Mouse (Mus musculus): Measurements from ENCODE around the gene Pikfyve. TPM values are rescaled to one million over a fixed set of nuclear protein-coding genes. Genes with fewer than 3 reads are reported as not detected.

The Pikfyve gene
- polyA plus RNA-seq, 1 experiment, result 4.7 TPM

- 89% methylated on average over 2 of the region's 2 CpGs for WGBS
- no peak overlapping the region for H3K4me3 ChIP-seq (ENCODE audit: extremely low read depth, insufficient read depth, insufficient read length)
- H3K27me3 ChIP-seq (ENCODE audit: control insufficient read depth, insufficient read depth, low read length), result no peaks in the 10 kb centered on the region
- H3K27ac ChIP-seq (ENCODE audit: insufficient read depth, low read length), result no peak overlapping the region
- no peaks in the 10 kb centered on the region for H3K4me1 ChIP-seq (ENCODE audit: control insufficient read depth, insufficient read depth, insufficient read length)
- no peak for DNase-seq (ENCODE audit: low read depth in 1 of 2, low spot score in 2 of 2)
- H3K36me3 ChIP-seq (ENCODE audit: control insufficient read depth, insufficient read depth, low read length), result peaks cover 10% of the 10 kb centered on the region
- TF ChIP-seq CTCF (IDR thresholded peaks at IDR 0.05; ENCODE audit: extremely low read depth, insufficient read depth, insufficient read length, insufficient replicate concordance) (no peak), POLR2A (IDR thresholded peaks at IDR 0.05; ENCODE audit: low read depth, low read length) (no peak)
These were observed 11.9 kb downstream of the Pikfyve start for GRCm38 (mm10) chr1:65198425-65198824.

GRCm38 (mm10) chr1:65198861-65199260, 12.4 kb downstream of the Pikfyve start:
- no peak overlapping the region for H3K27ac ChIP-seq (ENCODE audit: insufficient read depth, low read length)
- no peaks in the 10 kb centered on the region for H3K27me3 ChIP-seq (ENCODE audit: control insufficient read depth, insufficient read depth, low read length)
- peaks cover 10% of the 10 kb centered on the region for H3K36me3 ChIP-seq (ENCODE audit: control insufficient read depth, insufficient read depth, low read length)
- DNase-seq (ENCODE audit: low read depth in 1 of 2, low spot score in 2 of 2), result no peak
- H3K4me3 ChIP-seq (ENCODE audit: extremely low read depth, insufficient read depth, insufficient read length), result no peak overlapping the region
- TF ChIP-seq POLR2A (IDR thresholded peaks at IDR 0.05; ENCODE audit: low read depth, low read length), result no peak
- TF ChIP-seq CTCF (IDR thresholded peaks at IDR 0.05; ENCODE audit: extremely low read depth, insufficient read depth, insufficient read length, insufficient replicate concordance), result no peak
- WGBS, result 96% methylated on average over 2 of the region's 2 CpGs
- no peaks in the 10 kb centered on the region for H3K4me1 ChIP-seq (ENCODE audit: control insufficient read depth, insufficient read depth, insufficient read length)

- Histone ChIP-seq H3K27ac (ENCODE audit: insufficient read depth, low read length) (no peak overlapping the region), H3K4me1 (ENCODE audit: control insufficient read depth, insufficient read depth, insufficient read length) (no peaks in the 10 kb centered on the region), H3K27me3 (ENCODE audit: control insufficient read depth, insufficient read depth, low read length) (no peaks in the 10 kb centered on the region), H3K36me3 (ENCODE audit: control insufficient read depth, insufficient read depth, low read length) (peaks cover 14% of the 10 kb centered on the region), H3K4me3 (ENCODE audit: extremely low read depth, insufficient read depth, insufficient read length) (no peak overlapping the region)
- no peak for DNase-seq (ENCODE audit: low read depth in 1 of 2, low spot score in 2 of 2)
- WGBS, result 85% methylated on average over 1 of the region's 1 CpGs
- TF ChIP-seq CTCF (IDR thresholded peaks at IDR 0.05; ENCODE audit: extremely low read depth, insufficient read depth, insufficient read length, insufficient replicate concordance) (no peak), POLR2A (IDR thresholded peaks at IDR 0.05; ENCODE audit: low read depth, low read length) (no peak)
These were observed 17.8 kb downstream of the Pikfyve start for GRCm38 (mm10) chr1:65204299-65204698.

- no peaks in the 10 kb centered on the region for H3K4me1 ChIP-seq (ENCODE audit: control insufficient read depth, insufficient read depth, insufficient read length)
- no peak overlapping the region for H3K4me3 ChIP-seq (ENCODE audit: extremely low read depth, insufficient read depth, insufficient read length)
- WGBS, result 78% methylated on average over 2 of the region's 2 CpGs
- no peak overlapping the region for H3K27ac ChIP-seq (ENCODE audit: insufficient read depth, low read length)
- TF ChIP-seq CTCF (IDR thresholded peaks at IDR 0.05; ENCODE audit: extremely low read depth, insufficient read depth, insufficient read length, insufficient replicate concordance) (no peak), POLR2A (IDR thresholded peaks at IDR 0.05; ENCODE audit: low read depth, low read length) (no peak)
- no peaks in the 10 kb centered on the region for H3K27me3 ChIP-seq (ENCODE audit: control insufficient read depth, insufficient read depth, low read length)
- H3K36me3 ChIP-seq (ENCODE audit: control insufficient read depth, insufficient read depth, low read length), result peaks cover 8% of the 10 kb centered on the region; the same call in 1 of the 2 replicates
- DNase-seq (ENCODE audit: low read depth in 1 of 2, low spot score in 2 of 2), result no peak
These were observed 26.7 kb downstream of the Pikfyve start for GRCm38 (mm10) chr1:65213214-65213613.

- Histone ChIP-seq H3K4me3 (ENCODE audit: extremely low read depth, insufficient read depth, insufficient read length) (no peak overlapping the region), H3K36me3 (ENCODE audit: control insufficient read depth, insufficient read depth, low read length) (peaks cover 20% of the 10 kb centered on the region), H3K27me3 (ENCODE audit: control insufficient read depth, insufficient read depth, low read length) (no peaks in the 10 kb centered on the region), H3K4me1 (ENCODE audit: control insufficient read depth, insufficient read depth, insufficient read length) (no peaks in the 10 kb centered on the region), H3K27ac (ENCODE audit: insufficient read depth, low read length) (no peak overlapping the region)
- TF ChIP-seq POLR2A (IDR thresholded peaks at IDR 0.05; ENCODE audit: low read depth, low read length) (no peak), CTCF (IDR thresholded peaks at IDR 0.05; ENCODE audit: extremely low read depth, insufficient read depth, insufficient read length, insufficient replicate concordance) (no peak)
- DNase-seq (ENCODE audit: low read depth in 1 of 2, low spot score in 2 of 2), result no peak
- WGBS, result 90% methylated on average over 2 of the region's 2 CpGs
These were observed 31.1 kb downstream of the Pikfyve start for GRCm38 (mm10) chr1:65217567-65217966.

- WGBS, result 98% methylated on average over 1 of the region's 1 CpGs
- TF ChIP-seq POLR2A (IDR thresholded peaks at IDR 0.05; ENCODE audit: low read depth, low read length) (no peak), CTCF (IDR thresholded peaks at IDR 0.05; ENCODE audit: extremely low read depth, insufficient read depth, insufficient read length, insufficient replicate concordance) (no peak)
- no peaks in the 10 kb centered on the region for H3K4me1 ChIP-seq (ENCODE audit: control insufficient read depth, insufficient read depth, insufficient read length)
These were observed 31.5 kb downstream of the Pikfyve start for GRCm38 (mm10) chr1:65217972-65218371.

GRCm38 (mm10) chr1:65223654-65224053, 37.2 kb downstream of the Pikfyve start:
- no peak overlapping the region for H3K4me3 ChIP-seq (ENCODE audit: extremely low read depth, insufficient read depth, insufficient read length)
- H3K27me3 ChIP-seq (ENCODE audit: control insufficient read depth, insufficient read depth, low read length), result no peaks in the 10 kb centered on the region
- H3K4me1 ChIP-seq (ENCODE audit: control insufficient read depth, insufficient read depth, insufficient read length), result peaks cover 2% of the 10 kb centered on the region; the same call in 1 of the 2 replicates
- TF ChIP-seq CTCF (IDR thresholded peaks at IDR 0.05; ENCODE audit: extremely low read depth, insufficient read depth, insufficient read length, insufficient replicate concordance) (no peak), POLR2A (IDR thresholded peaks at IDR 0.05; ENCODE audit: low read depth, low read length) (no peak)
- no peak overlapping the region for H3K27ac ChIP-seq (ENCODE audit: insufficient read depth, low read length)
- DNase-seq (ENCODE audit: low read depth in 1 of 2, low spot score in 2 of 2), result no peak
- 96% methylated on average over 2 of the region's 2 CpGs for WGBS
- peaks cover 21% of the 10 kb centered on the region for H3K36me3 ChIP-seq (ENCODE audit: control insufficient read depth, insufficient read depth, low read length)

More at GRCm38 (mm10) chr1:65217972-65218371, 31.5 kb downstream of the Pikfyve start:
- Histone ChIP-seq H3K27ac (ENCODE audit: insufficient read depth, low read length) (no peak overlapping the region), H3K27me3 (ENCODE audit: control insufficient read depth, insufficient read depth, low read length) (no peaks in the 10 kb centered on the region), H3K36me3 (ENCODE audit: control insufficient read depth, insufficient read depth, low read length) (peaks cover 20% of the 10 kb centered on the region), H3K4me3 (ENCODE audit: extremely low read depth, insufficient read depth, insufficient read length) (no peak overlapping the region)
- no peak for DNase-seq (ENCODE audit: low read depth in 1 of 2, low spot score in 2 of 2)
